Mouse (Mus musculus): Measurements from ENCODE around the gene Stpg2.
A peak's percentile ranks its signal among the peaks of the same experiment; 100 is the strongest.
"Not testable (repeated sequence)": the region's sequence is repeated elsewhere in the genome, so short reads cannot be mapped to it uniquely, and the experiment has no call there.

Gene Stpg2

GRCm38 (mm10) chr3:139419142-139419541 lies 213.6 kb downstream of the Stpg2 start:
- DNase-seq (ENCODE audit: low read depth, low spot score), result no peak

DNA sequence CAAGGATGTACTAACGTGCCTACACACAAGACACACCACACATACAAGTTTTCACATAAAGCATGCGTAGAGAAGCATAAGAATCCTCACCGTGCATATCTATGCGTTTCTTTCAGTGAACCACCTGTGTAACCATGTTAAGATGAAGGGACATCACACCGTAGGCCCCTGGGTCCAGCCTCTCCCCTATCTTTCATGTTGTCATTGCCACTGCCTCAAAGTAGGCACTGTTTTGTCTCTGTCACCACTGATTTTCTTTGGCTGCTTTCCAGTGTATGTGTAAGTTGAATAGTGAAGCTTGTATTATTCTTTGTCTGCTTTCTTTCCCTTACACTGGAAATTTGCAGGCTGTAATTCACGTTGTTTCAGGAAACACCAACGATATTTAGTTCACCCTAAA lies 236.7 kb downstream of the Stpg2 start:
- no peak for DNase-seq (ENCODE audit: low read depth, low spot score)

- no peak for DNase-seq (ENCODE audit: low read depth, low spot score)
Observed at GRCm38 (mm10) chr3:139495939-139496338, 290.4 kb downstream of the Stpg2 start.

- DNase-seq (ENCODE audit: low read depth, low spot score), result no peak
Observed at GRCm38 (mm10) chr3:139502216-139502615, 296.7 kb downstream of the Stpg2 start.

DNA sequence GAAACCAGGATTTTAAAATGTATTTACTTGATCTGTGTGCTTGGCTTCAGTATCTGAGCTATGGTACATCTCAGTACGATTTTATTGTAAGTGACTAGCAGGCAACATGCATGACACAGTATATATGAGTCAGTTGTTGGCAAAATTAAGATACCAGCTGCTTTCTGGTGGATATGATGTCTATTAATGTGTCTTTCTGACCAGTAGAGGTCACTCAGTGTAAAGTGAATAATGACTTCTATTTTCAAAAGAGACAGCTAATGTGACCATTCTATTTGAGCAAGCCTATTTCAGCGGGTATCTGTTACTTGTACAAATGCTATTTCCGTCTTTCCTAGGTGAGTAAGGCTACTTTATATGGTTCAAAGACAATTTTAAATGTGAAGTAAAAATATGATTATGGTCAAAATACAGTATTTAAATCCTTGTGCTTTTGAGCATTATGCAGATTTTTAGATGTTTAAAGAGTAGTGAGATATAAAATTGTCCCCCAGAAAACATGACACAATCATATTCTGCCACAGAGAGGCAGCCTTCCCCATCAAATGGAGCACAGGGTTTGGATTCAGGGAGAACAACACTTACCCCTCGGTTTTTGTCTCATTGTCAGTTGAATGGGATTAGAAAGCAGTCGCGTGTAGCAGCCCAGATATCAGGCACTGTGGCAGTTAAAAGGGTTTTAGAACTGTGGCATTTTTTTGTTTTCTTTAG lies 303.9 kb downstream of the Stpg2 start:
- DNase-seq (ENCODE audit: low read depth, low spot score), result peak; percentile 14

- no peak for DNase-seq (ENCODE audit: low read depth, low spot score)
Observed at GRCm38 (mm10) chr3:139578496-139578895, 373.0 kb downstream of the Stpg2 start.

GRCm38 (mm10) chr3:139581298-139581697 lies 375.8 kb downstream of the Stpg2 start:
- DNase-seq (ENCODE audit: low read depth, low spot score), result no peak

- DNase-seq (ENCODE audit: low read depth, low spot score), result no peak
Observed at GRCm38 (mm10) chr3:139599508-139599907, 394.0 kb downstream of the Stpg2 start.

GRCm38 (mm10) chr3:139608267-139608666 lies 402.8 kb downstream of the Stpg2 start:
- not testable (repeated sequence) for DNase-seq (ENCODE audit: low read depth, low spot score)

DNA sequence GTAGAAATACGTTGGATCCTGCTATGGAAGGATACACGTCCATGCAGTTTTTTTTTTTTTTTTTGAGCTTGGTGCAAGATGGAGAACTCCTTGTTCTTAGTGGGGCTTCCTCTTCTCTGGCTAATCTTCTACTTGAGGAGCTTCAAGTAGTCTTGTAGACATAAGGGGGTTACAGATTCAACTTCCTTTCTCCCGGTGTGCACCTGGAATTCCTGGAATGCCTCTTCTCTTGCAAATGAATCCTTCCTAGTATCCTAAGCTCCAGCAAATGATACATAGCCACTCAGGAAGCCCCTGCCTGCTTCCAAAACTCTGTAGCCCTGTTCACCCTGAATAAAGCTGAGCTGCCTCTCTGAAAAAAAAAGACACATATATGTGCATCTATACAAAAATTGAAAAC lies 409.1 kb downstream of the Stpg2 start:
- DNase-seq (ENCODE audit: low read depth, low spot score), result no peak

- no peak for DNase-seq (ENCODE audit: low read depth, low spot score)
Observed at GRCm38 (mm10) chr3:139615791-139616190, 410.3 kb downstream of the Stpg2 start.

GRCm38 (mm10) chr3:139637887-139638286 lies 432.4 kb downstream of the Stpg2 start:
- DNase-seq (ENCODE audit: low read depth, low spot score), result no peak

DNA sequence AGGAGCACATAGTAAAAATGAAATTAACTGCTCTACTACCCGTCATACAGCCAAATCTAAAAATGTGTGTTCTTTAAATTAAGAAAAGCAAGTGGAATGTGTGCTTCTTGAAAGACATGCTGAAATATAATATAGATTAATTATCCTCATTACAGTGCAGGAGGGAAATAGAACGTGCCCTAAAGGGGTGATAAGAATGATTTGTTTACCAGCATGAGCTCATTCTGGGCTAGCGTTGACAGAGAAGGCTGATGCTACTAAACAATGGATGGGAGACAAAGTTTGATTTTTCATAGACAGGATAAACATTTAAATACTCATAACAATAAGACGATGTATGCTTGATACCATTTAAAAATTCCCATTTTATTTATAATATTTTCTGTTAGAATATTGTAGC lies 446.0 kb downstream of the Stpg2 start:
- no peak for DNase-seq (ENCODE audit: low read depth, low spot score)

DNA sequence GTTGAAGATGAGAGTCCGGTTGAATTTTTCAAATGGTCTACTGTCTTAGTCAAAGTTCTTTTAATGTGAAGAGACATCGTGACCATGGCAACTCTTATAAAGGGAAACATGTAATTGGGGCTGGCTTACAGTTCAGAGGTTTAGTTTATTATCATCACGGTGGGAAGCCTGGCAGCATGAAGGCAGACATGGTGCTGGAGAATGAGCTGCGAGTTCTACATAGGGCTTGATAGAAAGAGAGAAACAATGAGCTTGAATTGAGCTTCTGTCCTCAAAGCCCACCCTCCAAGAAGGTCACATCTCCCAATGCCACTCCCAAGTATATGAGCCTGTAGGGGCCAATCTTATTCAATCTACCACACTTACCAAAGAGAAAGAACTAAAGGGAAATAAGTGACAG lies 453.9 kb downstream of the Stpg2 start:
- no peak for DNase-seq (ENCODE audit: low read depth, low spot score)

- DNase-seq (ENCODE audit: low read depth, low spot score), result no peak
Observed at GRCm38 (mm10) chr3:139662241-139662640, 456.7 kb downstream of the Stpg2 start.

GRCm38 (mm10) chr3:139663712-139664245 lies 458.3 kb downstream of the Stpg2 start:
- DNase-seq (ENCODE audit: low read depth, low spot score), result no peak

- DNase-seq (ENCODE audit: low read depth, low spot score), result no peak
Observed at GRCm38 (mm10) chr3:139665047-139665446, 459.6 kb downstream of the Stpg2 start.

- no peak for DNase-seq (ENCODE audit: low read depth, low spot score)
Observed at GRCm38 (mm10) chr3:139676192-139676591, 470.7 kb downstream of the Stpg2 start.

- DNase-seq (ENCODE audit: low read depth, low spot score), result no peak
Observed at GRCm38 (mm10) chr3:139676723-139677122, 471.2 kb downstream of the Stpg2 start.

DNA sequence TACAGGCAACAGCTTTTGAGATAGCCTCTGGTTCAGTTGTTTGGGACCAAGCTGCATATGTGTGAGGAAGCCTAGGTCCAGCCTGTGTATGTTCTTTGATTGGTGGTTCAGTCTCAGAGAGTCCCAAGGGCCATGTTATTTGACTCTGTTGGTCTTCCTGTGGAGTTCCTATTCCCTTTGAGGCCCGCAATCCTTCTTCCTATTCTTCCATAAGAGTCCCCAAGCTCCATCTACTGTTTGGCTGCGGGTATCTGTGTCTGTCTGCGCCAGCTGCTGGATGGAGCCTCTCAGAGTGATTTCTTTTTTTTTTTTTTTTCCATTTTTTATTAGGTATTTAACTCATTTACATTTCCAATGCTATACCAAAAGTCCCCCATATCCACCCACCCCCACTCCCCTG lies 498.7 kb downstream of the Stpg2 start:
- not testable (repeated sequence) for DNase-seq (ENCODE audit: low read depth, low spot score)

GRCm38 (mm10) chr3:139707396-139707795 lies 501.9 kb downstream of the Stpg2 start:
- not testable (repeated sequence) for DNase-seq (ENCODE audit: low read depth, low spot score)

- no peak for DNase-seq (ENCODE audit: low read depth, low spot score)
Observed at GRCm38 (mm10) chr3:139709794-139710193, 504.3 kb downstream of the Stpg2 start.

- no peak for DNase-seq (ENCODE audit: low read depth, low spot score)
Observed at GRCm38 (mm10) chr3:139728751-139729150, 523.3 kb downstream of the Stpg2 start.

DNA sequence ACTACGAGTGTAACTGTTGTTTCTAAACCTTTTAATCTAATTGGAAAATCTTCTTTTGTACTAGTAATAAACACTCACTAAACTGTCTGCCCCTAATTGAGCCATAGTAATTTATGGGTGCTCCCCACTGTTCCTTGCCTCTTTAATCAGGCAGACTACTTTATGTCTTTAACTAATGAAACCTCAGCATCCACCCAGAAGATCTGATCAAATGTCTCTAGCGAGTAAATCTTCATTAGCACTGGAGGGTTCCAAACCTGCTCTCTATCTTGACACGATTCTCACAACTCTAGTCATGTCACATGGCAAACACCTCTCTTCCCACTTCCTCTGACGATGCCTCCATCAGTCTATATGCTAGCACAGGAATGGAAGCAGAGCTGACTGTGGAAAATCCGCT lies 523.8 kb downstream of the Stpg2 start:
- DNase-seq (ENCODE audit: low read depth, low spot score), result no peak
